Mouse (Mus musculus) bone marrow, adult 2 months (tissue): ENCODE measurements around the gene Pole3. TPM values are rescaled to one million over a fixed set of nuclear protein-coding genes. Genes with fewer than 3 reads are reported as not detected.
A peak's percentile ranks its signal among the peaks of the same experiment; 100 is the strongest.
"Not testable (repeated sequence)": the region's sequence is repeated elsewhere in the genome, so short reads cannot be mapped to it uniquely, and the experiment has no call there.

ENCODE experiments used
- H3K27ac ChIP-seq: fragments of 200-500 bp; 2 replicates; pipeline ENCODE4 v1.5.1; 2012; ENCODE audit warnings: low read depth, mild to moderate bottlenecking, control low read depth, inconsistent platforms, low read length; ENCODE audit not compliant: control insufficient read depth, poor library complexity, insufficient read depth
- H3K4me1 ChIP-seq: fragments of 200-500 bp; 2 replicates; pipeline ENCODE4 v1.6.1; 2011; ENCODE audit warnings: low read length; ENCODE audit not compliant: control insufficient read depth, insufficient read depth
- H3K4me3 ChIP-seq: fragments of 200-500 bp; replicated peaks from 2 replicates; pipeline ENCODE3; 2011; ENCODE audit warnings: mild to moderate bottlenecking, low read depth, low read length, control low read depth; ENCODE audit not compliant: control insufficient read depth
- CTCF ChIP-seq: fragments of 200-500 bp; IDR thresholded peaks from 2 replicates; pipeline ENCODE4 v1.5.1; 2011; ENCODE audit warnings: low read length, control low read depth; ENCODE audit not compliant: control insufficient read depth, insufficient read depth
- POLR2A ChIP-seq: fragments of 200-500 bp; IDR thresholded peaks from 2 replicates; pipeline ENCODE4 v1.6.1; 2011; ENCODE audit warnings: low read depth, mild to moderate bottlenecking, control low read depth, low read length, borderline replicate concordance; ENCODE audit not compliant: control insufficient read depth
- WGBS: fragments of 180-500 bp; shearing (Covaris S2); methylation state at CpG from one replicate; pipeline ENCODE4 v1.1.7; 2018; 5-methylcytosine and 5-hydroxymethylcytosine counted together
- polyA plus RNA-seq: library from polyadenylated mRNA; stranded (reverse); fragments of >200 nt; gene quantifications from 2 replicates; pipeline ENCODE4 v1.2.4, GENCODE M21; 2011; ENCODE audit warnings: low replicate concordance; ENCODE audit not compliant: missing spikeins, insufficient read depth, insufficient read length

The Pole3 gene
- polyA plus RNA-seq, 1 experiment, result 56.5 TPM

DNA sequence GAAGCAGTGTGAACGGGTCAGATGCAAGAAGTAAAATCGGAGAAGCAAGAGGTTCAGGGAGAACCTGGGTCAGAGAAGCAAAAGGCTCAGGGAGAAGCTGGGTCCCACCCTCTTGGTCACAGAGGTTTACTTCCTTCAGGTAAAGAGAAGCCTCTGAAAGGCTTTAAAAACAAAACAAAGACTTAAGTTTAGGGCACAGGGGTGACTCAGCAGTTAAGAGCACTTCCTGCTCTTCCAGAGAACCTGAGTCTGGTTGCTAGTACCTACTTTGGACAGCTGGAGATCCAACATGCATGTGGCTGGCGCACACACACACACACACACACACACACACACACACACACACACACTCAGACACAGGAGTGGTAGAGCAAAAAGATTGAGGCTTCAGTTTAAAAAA is 39.9 kb downstream of the Pole3 start:
- 28% methylated on average over 3 of the region's 3 CpGs for WGBS
- Histone ChIP-seq H3K4me3 (no peak overlapping the region), H3K4me1 (peaks cover 1% of the 10 kb centered on the region; the same call in 1 of the 2 replicates), H3K27ac (no peak overlapping the region)
- no peak for TF ChIP-seq POLR2A
- no peak for TF ChIP-seq CTCF

DNA sequence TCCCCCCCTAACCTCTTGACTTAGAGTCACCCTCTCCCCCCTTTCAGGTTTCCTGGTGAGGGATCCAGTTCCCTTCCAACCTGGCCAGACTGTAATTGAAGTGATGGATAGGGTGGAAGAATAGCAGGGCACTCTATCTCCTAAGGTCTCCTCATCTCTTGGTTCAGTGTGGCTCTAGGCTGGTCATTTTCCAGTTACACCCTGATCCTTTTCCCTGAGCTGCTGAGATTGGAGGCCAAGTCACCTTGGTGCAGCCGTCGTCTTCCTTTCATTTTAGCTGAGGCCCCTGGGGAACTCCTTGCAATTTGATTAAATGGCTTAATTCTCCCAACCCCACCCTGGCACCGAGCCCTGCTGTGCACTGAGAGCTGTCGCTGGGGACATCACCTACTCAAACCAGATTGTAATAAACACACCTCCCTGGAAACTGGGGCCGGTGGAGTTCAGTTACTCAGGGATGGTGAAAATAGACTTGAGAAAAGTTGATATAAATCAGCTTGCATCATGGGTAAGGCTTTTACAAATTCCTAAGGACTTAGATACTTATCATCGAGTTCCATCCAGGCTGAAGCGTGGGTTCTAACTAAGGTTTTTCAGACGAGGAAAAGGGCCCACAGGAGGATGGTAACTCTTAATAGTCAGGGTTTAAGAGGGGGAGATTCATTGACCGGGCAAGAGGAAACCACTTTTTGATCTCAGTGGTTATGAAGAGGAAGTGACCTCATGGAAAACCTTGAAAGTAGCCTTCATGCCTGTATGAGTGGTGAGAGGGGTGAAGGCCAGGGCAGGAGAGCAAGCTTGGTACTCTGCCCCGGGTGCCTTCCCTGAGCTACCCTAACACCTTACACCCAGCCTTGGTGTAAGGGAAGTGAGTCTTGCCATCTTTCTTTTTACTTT is 43.9 kb downstream of the Pole3 start:
- H3K27ac ChIP-seq, result 0 out of 2 replicates have a peak overlapping the region, but pooled peaks have one; percentile 30
- 0 out of 2 replicates have a peak, but pooled peaks cover 1% of the 10 kb centered on the region for H3K4me1 ChIP-seq
- H3K4me3 ChIP-seq, result no peak overlapping the region
- TF ChIP-seq POLR2A (no peak), CTCF (no peak)
- WGBS, result 4% methylated on average over 10 of the region's 10 CpGs

DNA sequence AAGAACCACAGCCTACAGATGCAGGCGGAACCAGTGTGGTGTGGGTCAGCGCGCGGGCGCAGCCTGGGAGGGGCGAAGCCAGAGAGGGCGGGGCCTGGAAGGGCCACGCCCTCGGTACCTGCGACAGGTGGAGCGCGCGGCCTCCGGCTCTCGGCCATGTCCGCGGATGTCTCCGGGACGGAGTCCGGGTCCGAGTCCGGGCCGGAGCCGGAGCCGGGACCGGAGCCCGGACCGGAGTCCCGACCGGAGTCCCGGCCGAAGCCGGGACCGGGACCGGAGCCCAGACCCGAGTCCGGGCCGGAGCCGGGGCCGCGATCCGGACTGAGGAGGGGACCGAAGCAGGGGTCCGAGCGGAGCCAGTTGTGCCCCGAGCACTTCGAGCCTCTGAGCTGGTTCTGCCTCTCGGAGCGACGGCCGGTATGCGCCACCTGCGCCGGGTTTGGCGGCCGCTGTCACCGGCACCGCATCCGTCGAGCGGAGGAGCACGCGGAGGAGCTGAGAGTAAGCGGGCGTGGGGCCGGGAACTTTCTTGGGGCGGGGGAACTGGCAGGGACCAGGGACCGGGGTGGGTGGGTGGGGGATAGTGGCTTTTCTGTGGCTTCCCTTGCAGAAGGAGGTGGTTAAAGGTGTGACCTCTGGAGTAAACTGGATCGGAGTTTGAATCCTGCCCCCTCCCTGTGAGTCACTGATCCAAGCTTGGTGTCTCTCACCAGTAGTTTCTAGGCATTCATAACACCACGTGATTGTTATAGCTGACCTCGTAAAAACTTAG is 44.7 kb downstream of the Pole3 start, which contains the start of gene Bspry:
Gene Bspry, plus strand, starts transcription at position 117 of the 772 bp plus-strand sequence.
- Histone ChIP-seq H3K4me3 (peak within 1 kb of the TSS; percentile 21), H3K27ac (peak within 1 kb of the TSS; percentile 36; the same call in 1 of the 2 replicates)
- 1% methylated on average over 71 of the region's 71 CpGs for WGBS

DNA sequence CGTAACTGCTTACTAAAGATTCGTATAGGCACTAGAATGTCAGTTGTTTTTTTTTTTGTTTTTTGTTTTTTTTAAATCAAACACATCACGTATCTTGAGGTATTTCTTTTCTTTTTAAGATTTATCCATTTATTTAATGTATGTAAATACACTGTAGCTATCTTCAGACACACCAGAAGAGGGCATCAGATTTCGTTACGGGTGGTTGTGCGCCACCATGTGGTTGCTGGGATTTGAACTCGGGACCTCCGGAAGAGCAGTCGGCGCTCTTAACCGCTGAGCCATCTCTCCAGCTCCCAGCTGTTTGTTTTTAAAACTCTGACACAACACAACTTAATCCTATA is 45.3 kb downstream of the Pole3 start:
- H3K4me1 ChIP-seq, H3K27ac ChIP-seq: not testable (repeated sequence)
- TF ChIP-seq CTCF, result 0 out of 2 replicates have a peak, but pooled peaks have one; percentile 6
- 10% methylated on average over 11 of the region's 11 CpGs for WGBS
- H3K4me3 ChIP-seq, result peak overlapping the region; percentile 21

More for the DNA sequence above, 44.7 kb downstream of the Pole3 start, which contains the start of gene Bspry:
- peaks cover 1% of the 10 kb centered on the region; the same call in 1 of the 2 replicates for H3K4me1 ChIP-seq
- TF ChIP-seq POLR2A, result no peak
- no peak for TF ChIP-seq CTCF

DNA sequence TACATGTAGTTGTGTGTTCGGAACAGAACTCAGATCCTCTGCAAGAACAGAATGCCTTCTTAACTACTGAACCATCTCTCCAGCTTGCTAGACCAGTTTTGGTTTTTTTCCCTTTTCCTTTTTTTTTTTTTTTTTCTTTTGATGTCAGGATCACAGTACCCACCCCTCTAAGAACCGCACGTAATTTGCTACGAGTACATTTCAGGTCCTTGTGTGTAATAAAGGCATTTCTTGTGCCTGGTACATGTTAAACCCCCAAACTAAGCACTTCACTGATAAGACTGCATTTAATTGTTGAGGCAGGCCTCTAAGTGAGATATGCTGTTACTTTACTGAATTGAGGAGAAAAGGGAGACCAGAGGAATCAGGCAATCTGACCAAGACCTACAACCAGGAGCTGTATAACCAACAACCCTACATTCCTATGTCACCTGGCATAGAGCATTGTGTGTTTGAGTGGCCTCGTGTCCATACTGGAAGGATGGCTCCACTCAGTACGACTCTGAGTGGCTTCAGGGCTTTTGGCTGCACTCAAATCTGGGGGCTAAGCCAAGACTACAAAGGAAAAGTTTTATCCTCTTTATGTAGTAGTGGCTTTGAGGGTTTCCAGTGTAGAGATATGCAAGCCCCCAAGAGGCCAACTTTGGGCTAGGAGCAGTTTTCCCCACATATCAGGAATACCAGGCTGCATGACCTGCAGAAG is 47.2 kb downstream of the Pole3 start:
- TF ChIP-seq POLR2A, result no peak
- Histone ChIP-seq H3K27ac (no peak overlapping the region), H3K4me3 (no peak overlapping the region), H3K4me1 (no peaks in the 10 kb centered on the region; the same call in 1 of the 2 replicates)
- WGBS, result 84% methylated on average over 6 of the region's 6 CpGs

DNA sequence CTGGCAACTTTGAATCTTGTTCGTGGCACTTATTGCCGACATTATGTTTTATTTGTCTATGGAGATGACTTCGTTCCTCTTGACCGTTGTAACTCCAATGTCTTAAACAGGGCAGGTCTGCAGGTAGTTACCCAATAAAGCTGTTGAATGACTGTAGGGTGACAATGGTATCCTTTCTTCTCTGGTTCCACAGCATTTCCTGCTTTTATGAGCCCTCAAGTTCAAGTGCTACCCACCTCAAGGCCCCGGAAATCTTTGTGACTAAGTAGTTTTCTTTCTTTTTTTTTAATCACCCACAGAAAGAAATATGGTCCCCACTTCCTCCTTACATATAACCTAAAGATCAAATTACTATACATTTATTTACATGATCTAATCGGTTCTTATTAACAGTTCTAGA is 49.1 kb downstream of the Pole3 start:
- 60% methylated on average over 6 of the region's 6 CpGs for WGBS
- no peak overlapping the region for H3K4me3 ChIP-seq
- H3K27ac ChIP-seq, result no peak overlapping the region
- TF ChIP-seq POLR2A (no peak), CTCF (no peak)
- H3K4me1 ChIP-seq, result no peaks in the 10 kb centered on the region; the same call in 1 of the 2 replicates

DNA sequence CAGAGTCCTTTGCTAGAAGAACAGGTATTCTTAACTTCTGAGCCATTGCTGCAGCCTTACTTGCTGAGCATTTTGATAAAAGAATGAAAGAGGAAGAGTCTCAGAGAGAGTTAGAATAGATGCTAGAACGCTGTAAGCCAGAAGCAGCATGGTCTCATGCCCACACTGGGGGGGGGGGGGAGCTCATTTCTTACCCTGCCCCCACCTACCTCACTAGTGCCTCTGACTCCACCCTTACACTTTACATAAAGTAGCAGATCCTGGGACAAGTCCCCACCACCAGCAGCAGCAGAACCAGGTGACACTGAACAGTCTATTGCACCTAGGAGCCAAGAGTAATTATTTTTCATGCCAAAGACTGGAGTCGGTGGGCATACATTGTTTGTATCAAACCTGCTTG is 49.7 kb downstream of the Pole3 start:
- Histone ChIP-seq H3K4me1 (peaks cover 1% of the 10 kb centered on the region; the same call in 1 of the 2 replicates), H3K4me3 (no peak overlapping the region), H3K27ac (no peak overlapping the region)
- 73% methylated on average over 2 of the region's 2 CpGs for WGBS
- TF ChIP-seq CTCF (no peak), POLR2A (no peak)

Other genes starting within 250 kb of the Pole3 start
- gene Fkbp15, start 164.5 kb downstream of the Pole3 start, polyA plus RNA-seq, result 13.2 and 32.9 TPM in 2 replicates
- 4.9 and 7.3 TPM in 2 replicates for gene Slc31a1, start 164.3 kb downstream of the Pole3 start, polyA plus RNA-seq
- gene Cdc26, start 116.4 kb downstream of the Pole3 start, polyA plus RNA-seq, result 93.6 and 98.5 TPM in 2 replicates
- 7.3 and 13.7 TPM in 2 replicates for gene Prpf4, start 116.3 kb downstream of the Pole3 start, polyA plus RNA-seq
- gene Rnf183, start 89.8 kb downstream of the Pole3 start, polyA plus RNA-seq, result not detected in 2 replicates
- gene Wdr31, start 54.2 kb downstream of the Pole3 start, polyA plus RNA-seq, result 1.0 and 1.3 TPM in 2 replicates
- 1.4 TPM in 1 of 2 replicates, not detected in the other for gene Bspry, start 45.0 kb downstream of the Pole3 start, polyA plus RNA-seq
- gene Hdhd3, start 21.6 kb downstream of the Pole3 start, polyA plus RNA-seq, result not detected in 2 replicates
- 321 and 356 TPM in 2 replicates for gene Alad, start 5.2 kb downstream of the Pole3 start, polyA plus RNA-seq
- not detected in 2 replicates for gene 4933430I17Rik, start 301 bp upstream of the Pole3 start, polyA plus RNA-seq
- 13.1 and 27.0 TPM in 2 replicates for gene Rgs3, start 34.8 kb upstream of the Pole3 start, polyA plus RNA-seq